Mouse (Mus musculus) intestine, postnatal 0 days (tissue): ENCODE measurements around the gene Epdr1. TPM values are rescaled to one million over a fixed set of nuclear protein-coding genes. Genes with fewer than 3 reads are reported as not detected.
"Not testable (repeated sequence)": the region's sequence is repeated elsewhere in the genome, so short reads cannot be mapped to it uniquely, and the experiment has no call there.

Experiments
- ATAC-seq: fragments of 200-750 bp; cut with Nextera tagmentation; 2 replicates; pipeline ENCODE4 v1.8.0; 2017; ENCODE audit warnings: mild to moderate bottlenecking, moderate TSS enrichment, moderate library complexity
- H3K27ac ChIP-seq: fragments of 300-500 bp; sonication (generic); 2 replicates; pipeline ENCODE4 v1.5.1; 2014; ENCODE audit warnings: mild to moderate bottlenecking, low read depth, low read length, moderate library complexity
- H3K27me3 ChIP-seq: fragments of 300-500 bp; sonication (generic); replicated peaks from 2 replicates; pipeline ENCODE4 v1.6.1; 2014; ENCODE audit warnings: low read length, mixed read lengths; ENCODE audit not compliant: control insufficient read depth, insufficient read depth
- H3K36me3 ChIP-seq: fragments of 300-500 bp; sonication (generic); 2 replicates; pipeline ENCODE4 v1.6.1; 2014; ENCODE audit warnings: mild to moderate bottlenecking, moderate library complexity; ENCODE audit not compliant: control insufficient read depth, insufficient read depth
- H3K4me1 ChIP-seq: fragments of 300-500 bp; sonication (generic); replicated peaks from 2 replicates; pipeline ENCODE4 v1.6.1; 2014; ENCODE audit warnings: antibody characterized with exemption, low read length, mixed read lengths; ENCODE audit not compliant: control insufficient read depth, insufficient read depth
- H3K4me2 ChIP-seq: fragments of 300-500 bp; sonication (generic); replicated peaks from 2 replicates; pipeline ENCODE4 v1.6.1; 2014; ENCODE audit warnings: low read depth, mild to moderate bottlenecking, moderate library complexity
- H3K4me3 ChIP-seq: fragments of 300-500 bp; sonication (generic); 2 replicates; pipeline ENCODE4 v1.5.1; 2014; ENCODE audit warnings: low read depth, low read length
- H3K9ac ChIP-seq: fragments of 300-500 bp; sonication (generic); 2 replicates; pipeline ENCODE4 v1.6.1; 2014; ENCODE audit warnings: mild to moderate bottlenecking, low read depth, low read length
- H3K9me3 ChIP-seq: fragments of 300-500 bp; sonication (generic); 2 replicates; pipeline ENCODE4 v1.6.1; 2016; ENCODE audit warnings: mixed run types; ENCODE audit not compliant: control insufficient read depth
- CTCF ChIP-seq: sonication (generic); IDR thresholded peaks from 2 replicates; pipeline ENCODE4 v1.5.1; 2016; ENCODE audit warnings: low read depth, mild to moderate bottlenecking, control low read depth, antibody characterized with exemption, moderate library complexity
- WGBS: fragments of 180-500 bp; shearing (Covaris S2); extraction: QIAGEN DNeasy Blood & Tissue Kit; methylation state at CpG from one replicate; pipeline ENCODE4 v1.1.7; 2014; 5-methylcytosine and 5-hydroxymethylcytosine counted together
- polyA plus RNA-seq: library from polyadenylated mRNA; unstranded; fragments of >200 nt; fragmentation: Nextera tagmentation; extraction: Ambion mirVana; gene quantifications from 2 replicates; pipeline ENCODE4 v1.2.1, GENCODE M21; 2015

Epdr1 gene
- polyA plus RNA-seq, 1 experiment from 2014 or later: 10.8 TPM

GRCm38 (mm10) chr13:19595141-19595540, 24.6 kb downstream of the Epdr1 start:
- Histone ChIP-seq H3K36me3 (no peaks in the 10 kb centered on the region), H3K4me3 (no peak overlapping the region), H3K9ac (no peak overlapping the region), H3K27me3 (no peaks in the 10 kb centered on the region), H3K9me3 (no peaks in the 10 kb centered on the region), H3K4me2 (no peak overlapping the region), H3K27ac (no peak overlapping the region), H3K4me1 (no peaks in the 10 kb centered on the region)
- TF ChIP-seq CTCF: no peak
- 92% methylated on average over 1 of the region's 1 CpGs for WGBS
- ATAC-seq: no peak

GRCm38 (mm10) chr13:19590996-19591759, 28.5 kb downstream of the Epdr1 start:
- no peak for TF ChIP-seq CTCF
- no peak for ATAC-seq
- Histone ChIP-seq H3K4me3 (no peak overlapping the region), H3K36me3 (no peaks in the 10 kb centered on the region), H3K9me3 (no peaks in the 10 kb centered on the region), H3K9ac (no peak overlapping the region), H3K4me1 (no peaks in the 10 kb centered on the region), H3K4me2 (no peak overlapping the region), H3K27me3 (no peaks in the 10 kb centered on the region), H3K27ac (no peak overlapping the region)
- WGBS: 84% methylated on average over 3 of the region's 3 CpGs

- no peaks in the 10 kb centered on the region for H3K27me3 ChIP-seq
- H3K36me3 ChIP-seq: no peaks in the 10 kb centered on the region
- no peak overlapping the region for H3K9ac ChIP-seq
- H3K4me3 ChIP-seq: no peak overlapping the region
- no peaks in the 10 kb centered on the region for H3K4me1 ChIP-seq
- no peak for TF ChIP-seq CTCF
- no peak overlapping the region for H3K27ac ChIP-seq
- WGBS: 80% methylated on average over 3 of the region's 3 CpGs
- ATAC-seq: no peak
- H3K9me3 ChIP-seq: no peaks in the 10 kb centered on the region
- no peak overlapping the region for H3K4me2 ChIP-seq
Measured at GRCm38 (mm10) chr13:19575947-19576346, 43.8 kb downstream of the Epdr1 start.

- ATAC-seq, H3K9me3 ChIP-seq: not testable (repeated sequence)
- WGBS: 81% methylated on average over 2 of the region's 2 CpGs
Measured at GRCm38 (mm10) chr13:19574723-19575122, 45.0 kb downstream of the Epdr1 start.

GRCm38 (mm10) chr13:19570166-19570565, 49.6 kb downstream of the Epdr1 start:
- not testable (repeated sequence) for H3K27ac ChIP-seq, H3K36me3 ChIP-seq, H3K4me2 ChIP-seq, H3K4me3 ChIP-seq, H3K9me3 ChIP-seq, H3K27me3 ChIP-seq, H3K4me1 ChIP-seq, H3K9ac ChIP-seq, ATAC-seq

More at GRCm38 (mm10) chr13:19574723-19575122, 45.0 kb downstream of the Epdr1 start:
- H3K36me3 ChIP-seq, H3K4me2 ChIP-seq, H3K27me3 ChIP-seq, H3K4me1 ChIP-seq, H3K27ac ChIP-seq, H3K9ac ChIP-seq, H3K4me3 ChIP-seq: not testable (repeated sequence)

- Histone ChIP-seq H3K36me3 (no peaks in the 10 kb centered on the region), H3K4me3 (no peak overlapping the region), H3K4me2 (no peak overlapping the region), H3K27me3 (no peaks in the 10 kb centered on the region), H3K9ac (no peak overlapping the region), H3K4me1 (no peaks in the 10 kb centered on the region), H3K27ac (no peak overlapping the region), H3K9me3 (no peaks in the 10 kb centered on the region)
- TF ChIP-seq CTCF: no peak
- WGBS: 81% methylated on average over 1 of the region's 1 CpGs
- ATAC-seq: no peak
Measured at GRCm38 (mm10) chr13:19562510-19562909, 57.2 kb downstream of the Epdr1 start.

GRCm38 (mm10) chr13:19555391-19555790, 64.3 kb downstream of the Epdr1 start:
- no peak for TF ChIP-seq CTCF
- H3K4me3 ChIP-seq: no peak overlapping the region
- WGBS: 84% methylated on average over 4 of the region's 4 CpGs
- H3K4me2 ChIP-seq: no peak overlapping the region
- H3K36me3 ChIP-seq: no peaks in the 10 kb centered on the region
- no peaks in the 10 kb centered on the region for H3K4me1 ChIP-seq
- no peak overlapping the region for H3K9ac ChIP-seq
- no peaks in the 10 kb centered on the region for H3K9me3 ChIP-seq
- no peak for ATAC-seq
- no peak overlapping the region for H3K27ac ChIP-seq
- no peaks in the 10 kb centered on the region for H3K27me3 ChIP-seq

Other genes starting within 250 kb of the Epdr1 start
- gene Stard3nl, start 224.1 kb downstream of the Epdr1 start, polyA plus RNA-seq: 79.6 and 82.2 TPM in 2 replicates
- gene Sfrp4, start 3.2 kb upstream of the Epdr1 start, polyA plus RNA-seq: 0.30 and 0.71 TPM in 2 replicates
- not detected in 2 replicates for gene Nme8, start 77.9 kb upstream of the Epdr1 start, polyA plus RNA-seq
- 0.24 and 0.27 TPM in 2 replicates for gene Gpr141, start 204.3 kb upstream of the Epdr1 start, polyA plus RNA-seq